Mouse (Mus musculus): ENCODE measurements around the gene Tm9sf1. TPM values are rescaled to one million over a fixed set of nuclear protein-coding genes. Genes with fewer than 3 reads are reported as not detected.

Tm9sf1 gene
- 14.7 and 17.9 TPM in 2 replicates for polyA plus RNA-seq (2012)

DNA sequence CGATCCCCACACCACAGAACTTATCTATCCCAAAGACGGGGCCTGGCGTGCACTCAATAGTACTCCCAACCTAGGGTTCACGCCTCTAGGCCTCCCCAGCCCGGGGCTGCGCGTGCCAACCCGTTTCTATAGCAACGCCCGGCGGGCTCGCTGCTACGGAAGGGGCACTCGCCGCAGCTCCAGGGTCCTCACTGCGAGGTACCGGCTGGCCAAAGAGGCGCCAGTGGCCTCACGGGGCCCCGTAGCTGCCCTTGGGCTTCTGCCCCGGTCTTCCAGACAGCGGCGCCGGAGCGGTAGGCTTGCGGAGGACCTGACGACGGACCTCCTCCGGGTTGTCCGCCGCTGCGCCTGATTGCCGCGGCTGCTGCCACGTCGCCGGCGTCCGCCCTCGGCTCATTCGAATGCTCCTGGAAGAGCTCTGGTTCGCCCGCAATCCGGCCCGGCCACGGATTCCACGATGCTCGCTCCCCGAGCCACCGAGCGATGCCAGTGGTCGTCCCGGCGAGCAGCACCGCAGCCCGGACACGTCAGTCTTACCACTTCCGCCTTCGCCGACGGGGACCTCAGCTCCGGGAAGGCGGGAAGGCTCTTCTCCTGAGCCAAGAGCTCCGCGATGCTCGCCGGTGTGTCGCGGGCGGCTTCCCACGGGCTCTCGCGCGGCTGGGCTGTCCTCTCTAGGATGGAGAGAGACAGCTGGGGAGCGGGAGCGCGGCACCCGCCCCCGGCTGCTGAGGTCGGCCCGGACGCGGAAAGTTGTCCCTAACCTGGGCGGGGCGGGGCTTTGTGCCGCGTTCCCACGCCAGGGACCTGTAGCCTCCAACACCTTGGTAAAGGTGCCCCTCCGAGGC lies at the start of gene Tm9sf1:
Gene Tm9sf1 (minus strand): TSS at position 747 of the 848 bp plus-strand sequence.
- TF ChIP-seq GATA1 (IDR thresholded peaks at IDR 0.05; ENCODE audit: low read length) = no peak

DNA sequence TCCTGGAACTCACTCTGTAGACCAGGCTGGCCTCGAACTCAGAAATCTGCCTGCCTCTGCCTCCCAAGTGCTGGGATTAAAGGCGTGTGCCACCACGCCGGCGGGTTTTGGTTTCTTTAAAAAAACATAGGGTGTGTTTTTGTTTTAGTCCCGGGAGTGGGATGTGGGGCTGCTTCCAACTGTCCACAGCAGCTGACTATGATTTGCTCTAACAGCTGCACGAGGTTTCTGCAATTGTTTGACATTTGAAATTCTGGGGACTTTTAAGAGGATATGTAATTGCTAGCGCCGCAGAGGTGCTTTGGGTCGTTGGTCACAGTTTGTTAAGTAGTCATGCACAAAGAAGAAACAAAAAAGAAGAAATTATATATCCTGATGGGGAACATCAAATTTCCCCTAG lies 45.8 kb upstream of the Tm9sf1 start:
- no peak for TF ChIP-seq GATA1 (IDR thresholded peaks at IDR 0.05; ENCODE audit: low read length)

DNA sequence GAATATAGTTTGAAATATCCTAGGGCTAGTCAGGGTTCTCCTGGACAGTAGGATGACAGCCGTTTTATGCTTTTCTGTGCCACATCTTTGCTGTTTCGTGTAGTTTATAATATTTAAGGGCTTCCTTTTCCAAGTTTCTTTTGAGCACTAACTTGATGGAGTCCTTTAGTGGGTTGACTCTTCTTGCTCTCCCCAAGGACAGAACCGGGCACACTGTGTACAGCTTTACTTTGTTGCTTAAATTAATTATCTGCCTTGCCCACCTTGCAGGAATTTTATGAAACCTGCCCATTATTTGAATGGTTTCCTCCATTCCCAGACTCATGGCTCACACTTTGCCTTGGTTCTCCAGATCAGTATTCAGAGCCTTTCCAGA lies 38.5 kb upstream of the Tm9sf1 start:
- TF ChIP-seq GATA1 (IDR thresholded peaks at IDR 0.05; ENCODE audit: low read length) = no peak

DNA sequence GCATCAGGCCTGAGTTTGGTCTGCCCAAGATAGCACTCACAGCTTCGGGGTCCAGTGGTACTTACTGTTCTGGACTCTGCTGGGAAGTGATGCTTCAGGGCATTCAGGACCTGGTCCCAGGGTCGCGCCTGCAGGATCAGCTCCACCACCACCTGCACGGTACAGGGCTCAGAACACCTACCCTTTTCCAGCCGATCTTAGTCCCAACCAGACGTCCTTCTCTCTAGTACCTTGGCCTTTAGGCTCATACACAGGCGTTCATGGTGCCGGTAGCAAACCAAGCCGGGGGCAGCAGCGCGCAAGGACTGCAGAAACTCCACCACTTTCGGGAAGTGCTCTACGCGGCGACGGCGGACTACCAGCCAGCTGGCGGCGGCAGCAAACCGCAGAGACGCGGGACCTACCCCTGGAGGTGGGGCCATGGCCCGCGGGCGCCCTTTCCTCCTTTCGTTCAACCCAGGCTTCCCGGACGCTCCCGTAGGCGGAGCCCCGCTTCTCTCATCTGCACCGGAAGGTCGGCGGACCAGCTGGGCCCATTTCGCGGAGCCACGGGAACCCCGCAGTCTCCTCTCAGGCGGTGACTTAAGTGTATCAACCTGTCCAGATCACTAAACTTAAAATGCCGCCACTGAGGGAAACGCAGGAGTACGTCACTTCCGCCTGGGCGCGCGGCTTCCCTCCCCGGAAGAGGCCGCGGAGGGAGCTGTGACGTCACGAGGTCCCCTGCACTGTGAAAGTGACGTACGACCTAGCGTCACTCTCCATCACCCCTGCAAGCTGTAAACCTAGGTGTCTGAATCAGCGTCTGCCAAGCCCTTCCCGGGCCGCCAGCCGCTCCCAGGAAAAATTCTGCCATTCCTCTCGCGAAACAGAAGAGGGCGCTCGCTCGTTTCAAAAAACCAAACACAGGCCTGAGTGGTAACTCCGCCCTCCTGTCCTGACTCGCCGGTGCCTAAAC lies 37.8 kb upstream of the Tm9sf1 start, which contains the start of gene Tinf2:
Gene Tinf2 (minus strand): TSS at position 661 of the 958 bp plus-strand sequence.
- no peak for TF ChIP-seq GATA1 (IDR thresholded peaks at IDR 0.05; ENCODE audit: low read length)

DNA sequence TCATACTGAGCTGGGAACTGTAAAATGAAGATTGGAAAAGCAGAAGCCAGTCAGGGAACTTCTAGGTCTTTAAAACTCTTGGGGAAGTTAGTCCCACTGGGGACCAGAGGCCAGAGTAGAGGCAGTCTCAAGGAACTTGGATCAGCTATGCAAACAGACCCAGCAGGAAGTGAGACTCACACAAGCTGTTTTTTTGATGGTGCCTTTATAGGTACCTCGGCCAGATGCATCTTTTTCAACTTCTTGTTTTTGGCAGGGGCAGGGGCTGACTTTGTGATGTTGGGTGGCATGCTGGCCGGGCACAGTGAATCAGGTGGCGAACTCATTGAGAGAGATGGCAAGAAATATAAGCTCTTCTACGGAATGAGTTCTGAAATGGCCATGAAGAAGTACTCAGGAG lies 34.0 kb upstream of the Tm9sf1 start:
- no peak for TF ChIP-seq GATA1 (IDR thresholded peaks at IDR 0.05; ENCODE audit: low read length)

DNA sequence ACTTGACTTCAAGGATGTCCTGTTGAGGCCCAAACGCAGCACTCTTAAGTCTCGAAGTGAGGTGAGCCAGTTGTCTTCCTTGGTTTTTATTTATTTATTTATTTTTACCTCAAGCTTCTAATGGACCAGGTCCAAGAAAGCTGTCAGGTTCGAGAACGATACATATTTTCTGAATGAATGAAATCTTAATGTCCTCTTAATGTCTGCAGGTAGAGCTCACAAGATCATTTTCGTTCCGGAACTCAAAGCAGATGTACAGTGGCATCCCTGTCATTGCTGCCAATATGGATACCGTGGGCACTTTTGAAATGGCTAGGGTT lies 29.1 kb upstream of the Tm9sf1 start:
- TF ChIP-seq GATA1 (IDR thresholded peaks at IDR 0.05; ENCODE audit: low read length) = no peak

DNA sequence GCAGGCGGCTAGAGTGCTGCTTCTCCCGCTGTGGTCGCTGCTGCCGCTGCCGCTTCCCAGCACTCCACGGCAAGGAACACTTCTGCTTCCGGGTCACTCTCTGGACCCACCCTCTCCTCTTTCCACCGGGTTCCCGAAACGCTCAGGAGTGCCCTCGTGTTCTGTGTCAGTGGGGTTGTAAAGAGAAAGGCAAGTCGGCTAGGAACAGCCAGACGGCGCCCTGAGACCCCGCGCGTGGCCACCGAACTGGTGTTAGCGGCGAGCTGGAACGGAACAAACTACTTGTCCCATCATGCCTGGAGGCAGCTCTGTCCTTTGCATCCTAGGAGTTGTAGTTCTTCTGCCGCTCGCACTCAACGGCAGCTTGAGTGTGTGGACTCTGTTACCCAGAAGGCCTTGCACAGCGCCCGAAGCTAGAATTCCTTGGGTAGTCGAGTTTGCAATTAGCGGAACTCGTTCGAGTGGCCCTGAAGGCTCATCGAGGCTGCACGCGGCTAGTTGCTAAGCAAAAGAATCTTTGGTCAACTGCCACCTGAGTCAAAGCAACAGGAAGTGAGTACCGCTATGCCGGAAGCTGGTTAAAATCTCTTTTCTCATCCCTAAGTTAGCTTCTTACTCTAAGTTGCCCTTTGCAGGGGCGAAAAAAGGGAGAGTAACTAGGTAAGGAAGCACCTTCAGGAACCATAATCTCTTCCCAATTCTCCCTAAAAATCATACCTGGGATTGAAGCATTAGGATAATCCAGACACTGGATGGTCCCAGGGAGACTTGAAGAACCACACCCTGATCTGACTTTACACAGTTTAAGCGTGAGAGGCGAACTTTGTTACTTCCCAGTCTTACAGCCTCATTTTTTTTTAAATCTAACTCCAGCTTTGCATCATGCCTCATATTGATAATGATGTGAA lies 28.5 kb upstream of the Tm9sf1 start, which contains the start of the genes Gmpr2 and Nedd8:
Gene Gmpr2 (plus strand): TSS at position 109 of the 908 bp plus-strand sequence.
Gene Nedd8 (minus strand): TSS at position 292 of the 908 bp plus-strand sequence.
- no peak for TF ChIP-seq GATA1 (IDR thresholded peaks at IDR 0.05; ENCODE audit: low read length)

DNA sequence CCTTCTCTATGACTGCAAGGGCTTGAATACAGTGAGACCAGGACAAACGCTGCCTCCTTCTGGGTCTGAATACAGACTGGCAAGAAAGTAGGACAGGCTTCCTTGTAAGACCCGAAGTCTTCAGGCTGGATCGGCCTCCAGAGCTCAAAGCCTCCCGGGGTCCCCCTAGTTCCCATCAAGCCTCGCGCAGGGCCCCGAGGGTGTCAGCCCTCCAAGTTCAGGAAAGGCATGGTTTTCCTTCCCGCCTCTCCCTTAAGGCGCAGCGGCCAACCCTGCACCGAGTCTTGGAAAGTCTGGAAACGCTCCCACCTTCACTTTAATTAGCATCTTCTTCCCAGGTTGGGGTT lies 27.9 kb upstream of the Tm9sf1 start:
- TF ChIP-seq GATA1 (IDR thresholded peaks at IDR 0.05; ENCODE audit: low read length) = no peak

DNA sequence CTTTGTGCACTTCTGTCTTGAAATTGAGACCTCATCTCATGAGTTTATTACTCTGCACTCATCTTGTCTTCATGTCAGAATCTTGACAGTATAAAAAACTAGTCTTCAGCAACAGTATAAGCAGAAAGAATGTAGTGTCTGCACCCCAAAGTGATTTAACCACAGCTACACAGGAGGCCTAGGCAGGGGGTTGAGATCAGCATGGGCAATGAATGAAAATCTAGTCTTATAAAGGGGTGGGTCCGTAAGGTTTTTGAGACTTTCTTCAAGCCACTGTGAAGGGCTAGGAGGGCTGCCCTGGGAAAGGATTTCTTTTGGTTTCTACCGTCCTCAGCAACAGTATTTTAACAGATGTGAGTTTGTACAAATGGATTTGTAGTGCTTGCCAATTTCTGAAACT lies 17.0 kb upstream of the Tm9sf1 start:
- TF ChIP-seq GATA1 (IDR thresholded peaks at IDR 0.05; ENCODE audit: low read length) = no peak

DNA sequence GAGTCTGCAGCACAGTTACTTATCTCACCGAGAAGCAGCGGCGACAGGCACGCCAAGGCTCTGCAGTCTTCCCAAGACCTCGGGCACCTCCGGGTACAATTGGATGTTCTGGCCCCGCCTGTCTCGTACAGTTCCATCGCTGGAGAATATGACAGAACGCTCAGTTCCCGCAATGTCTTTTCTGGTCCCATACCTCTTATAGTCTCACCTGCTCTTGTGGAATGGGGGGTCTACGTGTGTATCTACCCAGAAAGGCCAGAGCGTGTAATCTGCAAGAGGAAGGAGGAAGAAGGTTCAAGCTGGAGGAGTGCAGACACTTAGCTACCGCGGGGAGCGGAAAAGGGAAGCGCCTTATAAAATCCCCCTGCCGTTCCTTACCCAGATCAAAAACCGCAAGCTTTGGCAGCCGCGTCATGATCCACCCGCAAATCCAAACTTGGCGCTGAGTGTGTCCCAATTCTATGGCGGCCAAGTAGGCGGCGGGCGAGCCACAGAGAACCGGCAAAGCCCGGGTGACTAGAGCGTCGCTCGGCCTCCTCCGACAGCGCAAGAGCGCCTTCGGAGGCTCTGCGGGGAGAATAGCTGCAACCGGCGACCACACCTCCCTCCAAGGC lies 16.5 kb upstream of the Tm9sf1 start, which contains the start of gene Mdp1:
Gene Mdp1 (minus strand): TSS at position 549 of the 614 bp plus-strand sequence.
- TF ChIP-seq GATA1 (IDR thresholded peaks at IDR 0.05; ENCODE audit: low read length) = no peak

DNA sequence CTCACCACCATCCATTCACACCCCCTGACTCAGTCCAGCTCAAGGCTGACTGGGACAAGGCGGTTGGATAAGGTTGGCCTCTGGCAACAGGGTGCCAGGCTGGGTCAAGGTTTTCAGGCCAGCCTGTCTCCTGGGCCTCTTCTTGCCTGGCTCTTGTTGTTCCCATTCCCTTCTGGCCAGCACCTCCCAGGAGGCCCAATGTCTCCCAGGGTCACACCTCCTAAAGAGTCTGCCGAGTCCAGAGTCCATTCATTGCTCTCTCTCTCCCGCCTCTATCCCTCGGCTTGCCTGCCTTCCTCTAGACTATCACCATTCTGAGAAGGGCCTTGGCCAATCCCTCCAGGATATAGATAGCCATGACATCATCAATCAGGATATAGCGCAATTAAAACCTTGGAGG lies 14.4 kb upstream of the Tm9sf1 start:
- TF ChIP-seq GATA1 (IDR thresholded peaks at IDR 0.05; ENCODE audit: low read length) = no peak

DNA sequence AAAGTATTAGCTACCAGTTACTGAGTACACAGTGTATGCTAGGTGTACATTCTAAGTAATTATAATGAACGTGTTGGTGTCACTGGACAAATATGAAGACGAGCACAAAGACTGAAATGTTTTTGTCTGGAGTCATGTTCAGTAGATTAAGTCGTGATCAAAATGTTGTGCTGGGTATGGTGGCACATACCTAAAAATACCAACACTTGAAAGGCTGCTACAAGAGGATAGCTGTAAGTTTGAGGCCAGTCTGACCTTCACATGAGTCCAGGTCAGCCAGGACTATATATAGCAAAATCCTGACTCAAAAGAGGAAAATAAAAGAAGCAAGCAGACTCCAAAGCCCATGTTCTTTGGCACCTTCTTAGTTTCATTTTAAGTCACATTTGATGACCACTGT lies 13.3 kb upstream of the Tm9sf1 start:
- TF ChIP-seq GATA1 (IDR thresholded peaks at IDR 0.05; ENCODE audit: low read length) = no peak

DNA sequence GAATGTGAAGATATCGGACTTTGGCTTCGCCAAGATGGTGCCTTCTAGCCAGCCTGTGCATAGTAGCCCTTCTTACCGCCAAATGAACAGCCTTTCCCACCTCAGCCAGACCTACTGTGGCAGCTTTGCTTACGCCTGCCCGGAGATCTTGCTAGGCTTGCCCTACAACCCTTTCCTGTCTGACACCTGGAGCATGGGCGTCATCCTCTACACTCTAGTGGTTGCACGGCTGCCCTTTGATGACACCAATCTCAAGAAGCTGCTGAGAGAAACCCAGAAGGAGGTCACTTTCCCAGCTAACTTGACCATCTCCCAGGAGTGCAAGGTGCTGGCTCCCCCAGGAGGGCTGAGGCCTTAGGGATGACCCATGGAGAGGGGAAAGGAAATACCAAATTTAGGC lies 7.9 kb upstream of the Tm9sf1 start:
- no peak for TF ChIP-seq GATA1 (IDR thresholded peaks at IDR 0.05; ENCODE audit: low read length)

DNA sequence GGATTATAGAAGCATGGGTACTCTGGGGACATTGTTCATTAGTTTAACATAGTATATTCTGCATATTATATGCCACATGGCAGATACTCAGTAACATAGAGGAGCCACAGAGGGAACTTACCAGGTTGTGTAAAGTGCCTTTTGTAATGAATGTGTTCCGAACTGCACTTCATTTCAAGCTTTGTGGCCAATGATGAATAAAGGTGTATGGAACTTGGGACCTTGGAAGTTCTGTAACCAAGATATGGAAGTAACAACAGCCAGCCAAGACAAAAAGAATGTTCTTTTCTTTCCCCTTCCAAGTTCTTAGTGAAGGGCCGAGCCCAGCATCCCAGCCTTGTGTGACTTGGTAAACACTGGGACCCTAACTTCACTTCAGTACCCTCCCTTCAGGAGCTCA lies 6.3 kb upstream of the Tm9sf1 start, which contains the start of gene Tssk4:
Gene Tssk4 (plus strand): TSS at position 301 of the 400 bp plus-strand sequence.
- no peak for TF ChIP-seq GATA1 (IDR thresholded peaks at IDR 0.05; ENCODE audit: low read length)
